Mouse (Mus musculus) embryo, embryonic 10.5 days (tissue): Measurements from ENCODE around the gene Noc4l.

ENCODE experiments used
- DNase-seq: peaks from one replicate; pipeline ENCODE4 v3.0.0-alpha.2; 2015; ENCODE audit warnings: low spot score

The Noc4l gene

GRCm38 (mm10) chr5:110608941-110609340 is 44.3 kb downstream of the Noc4l start:
- peak; percentile 42 for DNase-seq

DNA sequence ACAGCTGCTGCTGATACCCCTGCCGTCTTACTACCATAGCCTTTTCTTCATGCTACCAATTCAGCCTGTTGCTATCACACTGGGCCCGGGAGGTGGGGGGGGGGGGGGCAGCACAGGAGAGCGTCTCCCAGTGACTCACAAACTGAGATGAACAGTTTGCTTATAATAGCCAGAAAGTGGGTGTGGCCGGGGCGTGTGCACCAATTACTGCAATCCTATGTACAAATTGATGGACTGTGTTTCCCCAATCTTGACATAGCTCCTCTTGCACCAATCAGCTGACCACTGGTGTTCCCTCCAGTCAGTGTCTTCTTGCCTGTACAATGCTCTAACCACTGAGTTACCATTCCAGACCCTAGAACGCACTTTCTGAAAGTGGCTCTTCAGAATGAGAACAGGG is 44.9 kb downstream of the Noc4l start:
- DNase-seq: no peak

DNA sequence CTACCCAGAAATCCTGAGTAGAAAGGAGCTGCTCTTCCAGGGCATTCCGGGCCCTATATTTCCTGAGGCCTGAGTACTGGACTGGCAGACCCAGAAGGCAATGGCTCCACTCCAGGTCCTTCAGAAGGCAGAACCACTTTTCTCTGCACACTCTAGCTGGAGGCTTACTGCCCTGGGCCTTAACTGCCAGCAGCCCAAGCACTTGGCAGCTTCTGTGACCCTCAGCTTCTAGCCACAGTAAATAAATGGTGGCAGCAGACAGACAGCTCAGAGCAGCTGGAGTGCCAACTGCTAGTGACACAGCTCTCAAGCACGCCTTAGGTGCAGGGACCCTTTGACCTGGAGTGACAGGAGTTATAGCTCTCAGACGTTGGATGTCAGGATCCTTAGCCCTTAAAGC is 45.5 kb downstream of the Noc4l start:
- no peak for DNase-seq

- no peak for DNase-seq
These were observed 47.5 kb downstream of the Noc4l start for GRCm38 (mm10) chr5:110605531-110606221.

DNA sequence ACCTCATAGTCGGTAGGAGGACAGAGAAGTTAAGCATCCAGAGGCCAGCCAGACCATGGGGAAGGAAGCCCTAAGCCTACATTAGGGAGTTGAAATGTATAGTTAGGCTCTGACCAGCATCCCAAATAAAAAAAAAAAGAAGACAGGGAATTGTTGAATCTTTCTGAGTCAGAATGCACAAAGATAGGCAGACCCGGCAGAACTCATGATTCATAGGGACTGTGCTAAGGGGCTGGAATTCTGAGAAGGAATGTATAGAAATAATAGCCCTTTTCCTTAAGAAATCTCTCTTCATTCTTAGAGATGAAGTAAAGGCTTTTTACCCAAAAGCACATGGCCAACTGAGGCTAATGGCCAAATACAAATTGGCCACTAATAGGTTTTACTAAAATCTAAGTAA is 48.9 kb downstream of the Noc4l start:
- no peak for DNase-seq

DNA sequence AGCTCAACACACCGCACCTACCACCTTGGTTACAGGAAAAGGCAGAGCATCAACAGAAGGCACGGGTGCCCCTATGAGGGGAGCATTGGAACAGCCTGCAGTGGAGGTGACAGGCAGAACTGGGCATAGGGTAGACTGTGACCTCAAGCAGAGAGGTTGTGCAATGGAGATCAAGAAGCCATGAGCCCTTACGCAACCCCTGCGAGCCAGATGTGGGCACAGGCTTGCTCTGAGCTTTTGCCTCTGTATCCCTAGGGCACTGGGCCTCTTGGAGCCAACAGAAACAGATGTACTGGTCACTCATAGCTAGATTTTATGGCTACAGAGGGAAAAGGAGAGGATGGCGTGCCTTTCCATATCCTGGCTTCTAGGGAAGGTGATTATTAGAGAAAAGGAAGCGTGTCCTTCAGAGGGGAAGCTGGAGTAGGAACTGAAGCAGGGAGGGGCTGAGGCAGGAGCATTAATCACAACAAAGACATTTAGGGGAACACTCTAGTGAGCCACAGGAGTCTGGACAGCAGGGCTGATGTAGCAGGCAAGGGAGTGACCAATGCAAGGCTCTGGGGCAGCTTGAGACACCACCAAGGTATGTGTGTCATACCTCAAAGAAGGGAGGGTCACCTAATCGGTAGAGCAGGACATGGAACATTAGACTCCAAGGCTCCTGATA is 50.1 kb downstream of the Noc4l start:
- no peak for DNase-seq
